Mouse (Mus musculus) spleen, adult 2 months (tissue): ENCODE data around the gene Klf8. TPM values are rescaled to one million over a fixed set of nuclear protein-coding genes. Genes with fewer than 3 reads are reported as not detected.
"Not testable (repeated sequence)": the region's sequence is repeated elsewhere in the genome, so short reads cannot be mapped to it uniquely, and the experiment has no call there.

ENCODE experiments used
- DNase-seq, 2 experiments: peaks; one replicate each; pipeline versions ENCODE4 v3.0.0 to v3.0.0-alpha.2; 2012 to 2021; ENCODE audit warnings: low spot score in 2 of 2, low read depth in 1 of 2
- H3K27ac ChIP-seq: fragments of 200-500 bp; 2 replicates; pipeline ENCODE4 v1.5.1; 2012; ENCODE audit warnings: low read length, inconsistent platforms; ENCODE audit not compliant: insufficient read depth
- H3K27me3 ChIP-seq: fragments of 200-500 bp; 2 replicates; pipeline ENCODE4 v1.6.1; 2012; ENCODE audit warnings: mild to moderate bottlenecking, moderate library complexity, low read length, inconsistent platforms; ENCODE audit not compliant: control insufficient read depth, insufficient read depth
- H3K36me3 ChIP-seq: fragments of 200-500 bp; 2 replicates; pipeline ENCODE4 v1.6.1; 2012; ENCODE audit warnings: mild to moderate bottlenecking, low read length, inconsistent platforms; ENCODE audit not compliant: control insufficient read depth, insufficient read depth
- H3K4me1 ChIP-seq: fragments of 200-500 bp; 2 replicates; pipeline ENCODE4 v1.6.1; 2011; ENCODE audit warnings: inconsistent platforms; ENCODE audit not compliant: control insufficient read depth, insufficient read depth, insufficient read length
- H3K4me3 ChIP-seq: fragments of 200-500 bp; 2 replicates; pipeline ENCODE4 v1.5.1; 2011; ENCODE audit warnings: mild to moderate bottlenecking, inconsistent platforms; ENCODE audit not compliant: insufficient read depth, insufficient read length; ENCODE audit errors: extremely low read depth
- CTCF ChIP-seq: fragments of 200-500 bp; IDR thresholded peaks from 2 replicates; pipeline ENCODE4 v1.5.1; 2011; ENCODE audit warnings: mild to moderate bottlenecking, inconsistent platforms; ENCODE audit not compliant: insufficient read depth, insufficient read length, insufficient replicate concordance; ENCODE audit errors: extremely low read depth
- POLR2A ChIP-seq: fragments of 200-500 bp; IDR thresholded peaks from 2 replicates; pipeline ENCODE4 v1.6.1; 2011; ENCODE audit warnings: low read depth, low read length, inconsistent platforms
- WGBS: fragments of 180-500 bp; shearing (Covaris S2); methylation state at CpG from one replicate; pipeline ENCODE4 v1.1.7; 2018; 5-methylcytosine and 5-hydroxymethylcytosine counted together
- polyA plus RNA-seq: library from polyadenylated mRNA; depleted of rRNA; stranded (reverse); fragments of >200 nt; gene quantifications from 2 replicates; pipeline ENCODE4 v1.2.3, GENCODE M21; 2012; rRNA removed

Klf8 gene
- polyA plus RNA-seq = 0.55 and 0.58 TPM in 2 replicates

- DNase-seq = no peak
- Histone ChIP-seq H3K27me3 (no peaks in the 10 kb centered on the region), H3K4me3 (peak within 1 kb of the TSS; percentile 56), H3K27ac (no peak within 1 kb of the TSS), H3K36me3 (no peaks in the 10 kb centered on the region), H3K4me1 (no peaks in the 10 kb centered on the region; the same call in 1 of the 2 replicates)
- 28% methylated on average over 17 of the region's 17 CpGs for WGBS
- no peak for TF ChIP-seq CTCF
These were observed at the start of gene Klf8 for GRCm38 (mm10) chrX:153237304-153237919. Klf8 (plus strand) TSS chrX:153237466.

GRCm38 (mm10) chrX:153199185-153199584 is 38.1 kb upstream of the Klf8 start:
- not testable (repeated sequence) for H3K27ac ChIP-seq, H3K36me3 ChIP-seq, H3K4me3 ChIP-seq, DNase-seq, H3K27me3 ChIP-seq, H3K4me1 ChIP-seq
- WGBS = 82% methylated on average over 2 of the region's 2 CpGs

GRCm38 (mm10) chrX:153211101-153211500 is 26.2 kb upstream of the Klf8 start:
- Histone ChIP-seq H3K27me3 (no peaks in the 10 kb centered on the region), H3K4me3 (no peak overlapping the region), H3K36me3 (no peaks in the 10 kb centered on the region), H3K4me1 (no peaks in the 10 kb centered on the region), H3K27ac (no peak overlapping the region)
- DNase-seq = no peak
- TF ChIP-seq POLR2A = no peak
- WGBS = 60% methylated on average over 1 of the region's 1 CpGs

- no peak for TF ChIP-seq CTCF
- TF ChIP-seq POLR2A = no peak
- no peak overlapping the region for H3K4me3 ChIP-seq
- DNase-seq = no peak
- no peaks in the 10 kb centered on the region for H3K4me1 ChIP-seq
- no peak overlapping the region for H3K27ac ChIP-seq
- H3K27me3 ChIP-seq = no peaks in the 10 kb centered on the region
- WGBS = 28% methylated on average over 2 of the region's 2 CpGs
- H3K36me3 ChIP-seq = no peaks in the 10 kb centered on the region
These were observed 6.0 kb upstream of the Klf8 start for GRCm38 (mm10) chrX:153231240-153231639.

GRCm38 (mm10) chrX:153233255-153233654 is 4.0 kb upstream of the Klf8 start:
- no peak for TF ChIP-seq POLR2A
- TF ChIP-seq CTCF = no peak

GRCm38 (mm10) chrX:153237920-153238504 is 746 bp downstream of the Klf8 start:
- peak in 1 of 2 experiments; percentile 2 for DNase-seq
- H3K27ac ChIP-seq = no peak overlapping the region
- no peaks in the 10 kb centered on the region; the same call in 1 of the 2 replicates for H3K4me1 ChIP-seq
- H3K36me3 ChIP-seq = no peaks in the 10 kb centered on the region
- 26% methylated on average over 23 of the region's 23 CpGs for whole genome bisulfite sequencing
- H3K4me3 ChIP-seq = peak overlapping the region; percentile 56
- TF ChIP-seq CTCF = no peak
- TF ChIP-seq POLR2A = no peak
- H3K27me3 ChIP-seq = no peaks in the 10 kb centered on the region

More at GRCm38 (mm10) chrX:153233255-153233654, 4.0 kb upstream of the Klf8 start:
- no peaks in the 10 kb centered on the region; the same call in 1 of the 2 replicates for H3K4me1 ChIP-seq
- 71% methylated on average over 10 of the region's 10 CpGs for WGBS
- no peaks in the 10 kb centered on the region for H3K36me3 ChIP-seq
- H3K4me3 ChIP-seq = no peak overlapping the region
- H3K27me3 ChIP-seq = no peaks in the 10 kb centered on the region
- no peak for DNase-seq
- H3K27ac ChIP-seq = no peak overlapping the region

GRCm38 (mm10) chrX:153254256-153254655 is 17.0 kb downstream of the Klf8 start:
- DNase-seq = no peak
- Histone ChIP-seq H3K4me3 (no peak overlapping the region), H3K27ac (no peak overlapping the region), H3K27me3 (no peaks in the 10 kb centered on the region), H3K36me3 (no peaks in the 10 kb centered on the region), H3K4me1 (no peaks in the 10 kb centered on the region)
- WGBS = 88% methylated on average over 1 of the region's 1 CpGs
- TF ChIP-seq CTCF = no peak
- TF ChIP-seq POLR2A = no peak
